Mouse (Mus musculus): ENCODE results near the gene Mcts2.

DNA sequence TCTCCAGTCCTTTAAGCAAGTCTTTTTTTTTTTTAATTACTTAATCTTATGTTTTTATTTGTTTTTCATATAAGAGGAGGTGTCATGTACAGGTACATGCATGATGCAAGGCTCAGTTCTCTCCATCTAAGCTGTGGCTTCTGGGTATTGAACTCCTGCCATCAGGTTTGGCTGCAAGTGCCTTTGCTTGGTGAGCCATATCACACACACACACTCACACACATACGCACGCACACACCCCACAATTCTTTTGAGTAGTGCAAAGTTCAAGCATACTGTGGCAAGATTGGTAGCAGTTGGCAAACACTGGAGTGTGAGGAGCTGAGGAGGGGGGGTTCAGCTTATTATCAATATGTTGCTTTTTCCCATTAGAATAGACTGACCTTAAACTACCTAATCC lies 46.4 kb downstream of the Mcts2 start:
- TF ChIP-seq CTCF (IDR thresholded peaks at IDR 0.05; ENCODE audit: extremely low read depth, insufficient read depth, low read length), result no peak
- no peak for TF ChIP-seq POLR2A (IDR thresholded peaks at IDR 0.05; ENCODE audit: extremely low read depth, insufficient read depth, low read length)

Data from cortical plate, adult 2 months (tissue).